Mouse (Mus musculus) forebrain, embryonic 13.5 days (tissue): ENCODE data around the gene Foxd4. TPM values are rescaled to one million over a fixed set of nuclear protein-coding genes. Genes with fewer than 3 reads are reported as not detected.

Experiments used
- ATAC-seq: fragments of 200-750 bp; cut with Nextera tagmentation; 2 replicates; pipeline ENCODE4 v1.8.0; 2017
- H3K27ac ChIP-seq: fragments of 300-500 bp; sonication (generic); 2 replicates; pipeline ENCODE4 v1.5.1; 2015; ENCODE audit warnings: inconsistent platforms, mild to moderate bottlenecking, moderate library complexity
- H3K27me3 ChIP-seq: fragments of 300-500 bp; sonication (generic); 2 replicates; pipeline ENCODE4 v1.6.1; 2015; ENCODE audit warnings: mild to moderate bottlenecking, inconsistent platforms
- H3K36me3 ChIP-seq: fragments of 300-500 bp; sonication (generic); 2 replicates; pipeline ENCODE4 v1.6.1; 2015; ENCODE audit warnings: mild to moderate bottlenecking, inconsistent platforms; ENCODE audit not compliant: poor library complexity, severe bottlenecking
- H3K4me1 ChIP-seq: fragments of 300-500 bp; sonication (generic); 2 replicates; pipeline ENCODE4 v1.6.1; 2015; ENCODE audit warnings: inconsistent platforms
- H3K4me2 ChIP-seq: fragments of 300-500 bp; sonication (generic); 2 replicates; pipeline ENCODE4 v1.6.1; 2015; ENCODE audit warnings: inconsistent platforms, mild to moderate bottlenecking, moderate library complexity
- H3K4me3 ChIP-seq: fragments of 300-500 bp; sonication (generic); 2 replicates; pipeline ENCODE4 v1.5.1; 2015; ENCODE audit warnings: mild to moderate bottlenecking, inconsistent platforms
- H3K9ac ChIP-seq: fragments of 300-500 bp; sonication (generic); 2 replicates; pipeline ENCODE4 v1.6.1; 2015; ENCODE audit warnings: mild to moderate bottlenecking, inconsistent platforms
- H3K9me3 ChIP-seq: fragments of 300-500 bp; sonication (generic); replicated peaks from 2 replicates; pipeline ENCODE4 v1.6.1; 2016; ENCODE audit warnings: inconsistent platforms
- WGBS: fragments of 180-500 bp; shearing (Covaris S2); methylation state at CpG from one replicate; pipeline ENCODE4 v1.1.7; 2015; 5-methylcytosine and 5-hydroxymethylcytosine counted together
- polyA plus RNA-seq: library from polyadenylated mRNA; unstranded; fragments of >200 nt; fragmentation: Nextera tagmentation; extraction: Ambion mirVana; gene quantifications from 2 replicates; pipeline ENCODE4 v1.2.1, GENCODE M21; 2015

Foxd4 gene
- not detected in 2 replicates for polyA plus RNA-seq

- Histone ChIP-seq H3K4me3 (peak within 1 kb of the TSS; percentile 44), H3K27ac (no peak within 1 kb of the TSS), H3K4me2 (peak within 1 kb of the TSS; percentile 78), H3K27me3 (peaks cover 82% of the 10 kb centered on the region), H3K9ac (peak within 1 kb of the TSS; percentile 10), H3K4me1 (peaks cover 23% of the 10 kb centered on the region), H3K9me3 (no peaks in the 10 kb centered on the region), H3K36me3 (no peaks in the 10 kb centered on the region)
- peak; percentile 32 for ATAC-seq
- WGBS = 1% methylated on average over 27 of the region's 27 CpGs
Measured at GRCm38 (mm10) chr19:24900581-24901220, at the start of gene Foxd4. Gene Foxd4 (minus strand): TSS chr19:24901197.

DNA sequence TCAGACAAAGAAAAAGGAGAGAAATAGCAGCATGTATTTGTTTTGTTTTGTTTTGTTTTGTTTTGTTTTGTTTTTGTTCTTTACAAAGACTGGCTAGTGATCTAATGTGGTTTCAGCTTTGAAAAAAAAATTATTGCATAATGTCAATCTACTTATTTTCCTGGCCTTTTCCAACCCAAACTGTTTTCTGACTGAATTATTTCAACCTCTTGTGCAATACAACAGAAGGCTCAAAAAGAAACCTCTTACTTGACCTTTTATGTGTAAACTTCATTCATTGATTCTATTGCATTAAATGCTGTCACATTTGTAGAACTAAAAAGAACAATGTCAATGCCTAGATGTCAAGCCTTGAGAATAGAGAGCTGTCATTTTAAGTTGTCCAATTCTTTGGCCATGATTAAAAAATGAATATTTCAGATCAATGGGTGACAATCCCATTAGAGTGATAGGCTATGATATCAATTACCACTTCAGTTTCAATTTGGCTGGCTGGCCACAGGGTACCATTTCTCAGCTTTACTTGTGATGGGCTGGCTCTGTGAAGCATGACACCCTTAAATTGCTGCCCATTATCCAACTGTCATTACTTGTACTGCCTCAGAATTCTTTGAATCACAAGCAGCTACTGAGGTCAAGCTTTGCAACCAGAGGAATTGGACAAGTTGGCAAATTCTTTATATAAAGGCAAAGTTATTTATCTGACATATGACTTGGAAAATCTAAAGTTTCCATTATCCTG, 44.7 kb upstream of the Foxd4 start:
- Histone ChIP-seq H3K4me1 (no peaks in the 10 kb centered on the region), H3K4me3 (no peak overlapping the region), H3K9ac (no peak overlapping the region), H3K9me3 (no peaks in the 10 kb centered on the region), H3K27me3 (no peaks in the 10 kb centered on the region), H3K4me2 (no peak overlapping the region), H3K36me3 (no peaks in the 10 kb centered on the region; the same call in 1 of the 2 replicates), H3K27ac (no peak overlapping the region)
- no peak for ATAC-seq

DNA sequence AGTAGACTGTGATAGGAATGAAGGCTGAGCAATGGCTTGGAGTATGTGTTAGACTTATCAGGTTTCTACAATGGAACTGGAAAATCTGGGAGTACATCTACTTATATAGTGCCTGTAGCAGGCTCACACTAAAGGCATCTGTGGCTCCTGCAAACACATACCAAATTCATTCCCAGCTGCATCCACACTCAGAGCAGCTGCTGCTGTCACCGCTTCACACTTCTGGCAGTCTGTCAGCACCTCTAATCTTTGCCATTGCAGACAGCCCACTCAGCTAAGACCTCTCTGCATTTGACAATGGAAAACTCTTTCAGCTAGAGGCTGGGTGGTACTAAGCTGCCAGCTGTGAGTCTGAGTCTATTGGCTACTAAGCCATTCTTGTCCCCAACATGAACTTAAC, 36.1 kb upstream of the Foxd4 start:
- no peak overlapping the region for H3K4me3 ChIP-seq
- H3K36me3 ChIP-seq = 0 out of 2 replicates have a peak, but pooled peaks cover 5% of the 10 kb centered on the region

GRCm38 (mm10) chr19:24929041-24929440, 28.0 kb upstream of the Foxd4 start:
- WGBS = 28% methylated on average over 1 of the region's 1 CpGs
- H3K36me3 ChIP-seq = no peaks in the 10 kb centered on the region

More for the DNA sequence above, 36.1 kb upstream of the Foxd4 start:
- Histone ChIP-seq H3K27ac (no peak overlapping the region), H3K9me3 (no peaks in the 10 kb centered on the region), H3K27me3 (no peaks in the 10 kb centered on the region), H3K9ac (no peak overlapping the region), H3K4me2 (no peak overlapping the region), H3K4me1 (peaks cover 3% of the 10 kb centered on the region; the same call in 1 of the 2 replicates)
- WGBS = 80% methylated on average over 1 of the region's 1 CpGs
- 0 out of 2 replicates have a peak, but pooled peaks have one; percentile 48 for ATAC-seq

GRCm38 (mm10) chr19:24920866-24921265, 19.9 kb upstream of the Foxd4 start:
- no peak overlapping the region for H3K4me2 ChIP-seq
- H3K9me3 ChIP-seq = no peaks in the 10 kb centered on the region
- peaks cover 27% of the 10 kb centered on the region for H3K36me3 ChIP-seq
- no peak for ATAC-seq
- 87% methylated on average over 5 of the region's 5 CpGs for WGBS
- H3K4me1 ChIP-seq = no peaks in the 10 kb centered on the region
- no peak overlapping the region for H3K27ac ChIP-seq
- H3K4me3 ChIP-seq = no peak overlapping the region
- no peak overlapping the region for H3K9ac ChIP-seq
- H3K27me3 ChIP-seq = no peaks in the 10 kb centered on the region

More at GRCm38 (mm10) chr19:24929041-24929440, 28.0 kb upstream of the Foxd4 start:
- no peak overlapping the region for H3K4me3 ChIP-seq
- no peak overlapping the region for H3K4me2 ChIP-seq
- ATAC-seq = no peak
- no peak overlapping the region for H3K9ac ChIP-seq
- H3K4me1 ChIP-seq = no peaks in the 10 kb centered on the region
- no peak overlapping the region for H3K27ac ChIP-seq
- H3K27me3 ChIP-seq = no peaks in the 10 kb centered on the region
- no peaks in the 10 kb centered on the region for H3K9me3 ChIP-seq

GRCm38 (mm10) chr19:24908385-24909155, 7.6 kb upstream of the Foxd4 start:
- WGBS = 89% methylated on average over 3 of the region's 3 CpGs
- Histone ChIP-seq H3K4me3 (no peak overlapping the region), H3K9me3 (no peaks in the 10 kb centered on the region), H3K9ac (no peak overlapping the region), H3K27ac (no peak overlapping the region), H3K4me1 (no peaks in the 10 kb centered on the region), H3K36me3 (no peaks in the 10 kb centered on the region), H3K4me2 (no peak overlapping the region), H3K27me3 (peaks cover 9% of the 10 kb centered on the region)
- no peak for ATAC-seq

DNA sequence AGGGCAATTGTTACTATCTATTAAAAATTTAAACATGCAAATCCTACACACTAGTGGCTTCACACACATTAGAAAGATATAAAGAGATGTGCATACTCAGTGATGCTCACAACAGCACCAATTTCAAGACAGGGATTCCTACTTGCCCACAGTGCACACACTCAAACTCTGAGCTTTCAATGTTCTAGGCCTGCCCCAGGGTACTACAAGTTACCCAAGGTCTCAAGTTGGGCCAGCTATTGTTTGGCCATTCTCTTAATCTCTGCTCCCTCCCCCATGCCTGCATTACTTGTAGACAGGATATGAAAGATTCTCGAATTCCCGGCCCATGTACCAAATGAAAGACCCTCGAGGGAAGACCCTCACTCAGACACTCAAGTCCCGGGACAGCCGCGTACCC, 6.7 kb upstream of the Foxd4 start:
- H3K27me3 ChIP-seq = peaks cover 17% of the 10 kb centered on the region
- no peaks in the 10 kb centered on the region for H3K36me3 ChIP-seq
- no peak overlapping the region for H3K27ac ChIP-seq
- no peak overlapping the region for H3K4me3 ChIP-seq
- H3K4me1 ChIP-seq = no peaks in the 10 kb centered on the region
- WGBS = 93% methylated on average over 6 of the region's 6 CpGs
- no peak for ATAC-seq
- no peaks in the 10 kb centered on the region for H3K9me3 ChIP-seq
- H3K4me2 ChIP-seq = no peak overlapping the region
- H3K9ac ChIP-seq = no peak overlapping the region

- Histone ChIP-seq H3K9ac (no peak overlapping the region), H3K4me2 (no peak overlapping the region), H3K27ac (no peak overlapping the region), H3K36me3 (no peaks in the 10 kb centered on the region), H3K4me3 (no peak overlapping the region), H3K9me3 (no peaks in the 10 kb centered on the region), H3K4me1 (peaks cover 16% of the 10 kb centered on the region), H3K27me3 (peaks cover 63% of the 10 kb centered on the region)
- ATAC-seq = no peak
- WGBS = 45% methylated on average over 2 of the region's 2 CpGs
Measured at GRCm38 (mm10) chr19:24902821-24903220, 1.8 kb upstream of the Foxd4 start.

GRCm38 (mm10) chr19:24902256-24902655, 1.3 kb upstream of the Foxd4 start:
- H3K27me3 ChIP-seq = peaks cover 69% of the 10 kb centered on the region
- no peaks in the 10 kb centered on the region for H3K9me3 ChIP-seq
- no peak overlapping the region for H3K4me3 ChIP-seq
- no peak overlapping the region for H3K4me2 ChIP-seq
- ATAC-seq = no peak
- H3K4me1 ChIP-seq = peaks cover 20% of the 10 kb centered on the region
- 0% methylated on average over 2 of the region's 2 CpGs for WGBS
- no peaks in the 10 kb centered on the region for H3K36me3 ChIP-seq
- H3K27ac ChIP-seq = no peak overlapping the region
- H3K9ac ChIP-seq = no peak overlapping the region

GRCm38 (mm10) chr19:24901666-24902065, 669 bp upstream of the Foxd4 start:
- no peak overlapping the region for H3K9ac ChIP-seq
- H3K27me3 ChIP-seq = peaks cover 74% of the 10 kb centered on the region
- no peak overlapping the region for H3K4me3 ChIP-seq
- H3K4me2 ChIP-seq = no peak overlapping the region
- H3K4me1 ChIP-seq = peaks cover 23% of the 10 kb centered on the region
- no peaks in the 10 kb centered on the region for H3K9me3 ChIP-seq
- ATAC-seq = no peak
- no peak overlapping the region for H3K27ac ChIP-seq
- no peaks in the 10 kb centered on the region for H3K36me3 ChIP-seq
- 6% methylated on average over 3 of the region's 3 CpGs for WGBS

DNA sequence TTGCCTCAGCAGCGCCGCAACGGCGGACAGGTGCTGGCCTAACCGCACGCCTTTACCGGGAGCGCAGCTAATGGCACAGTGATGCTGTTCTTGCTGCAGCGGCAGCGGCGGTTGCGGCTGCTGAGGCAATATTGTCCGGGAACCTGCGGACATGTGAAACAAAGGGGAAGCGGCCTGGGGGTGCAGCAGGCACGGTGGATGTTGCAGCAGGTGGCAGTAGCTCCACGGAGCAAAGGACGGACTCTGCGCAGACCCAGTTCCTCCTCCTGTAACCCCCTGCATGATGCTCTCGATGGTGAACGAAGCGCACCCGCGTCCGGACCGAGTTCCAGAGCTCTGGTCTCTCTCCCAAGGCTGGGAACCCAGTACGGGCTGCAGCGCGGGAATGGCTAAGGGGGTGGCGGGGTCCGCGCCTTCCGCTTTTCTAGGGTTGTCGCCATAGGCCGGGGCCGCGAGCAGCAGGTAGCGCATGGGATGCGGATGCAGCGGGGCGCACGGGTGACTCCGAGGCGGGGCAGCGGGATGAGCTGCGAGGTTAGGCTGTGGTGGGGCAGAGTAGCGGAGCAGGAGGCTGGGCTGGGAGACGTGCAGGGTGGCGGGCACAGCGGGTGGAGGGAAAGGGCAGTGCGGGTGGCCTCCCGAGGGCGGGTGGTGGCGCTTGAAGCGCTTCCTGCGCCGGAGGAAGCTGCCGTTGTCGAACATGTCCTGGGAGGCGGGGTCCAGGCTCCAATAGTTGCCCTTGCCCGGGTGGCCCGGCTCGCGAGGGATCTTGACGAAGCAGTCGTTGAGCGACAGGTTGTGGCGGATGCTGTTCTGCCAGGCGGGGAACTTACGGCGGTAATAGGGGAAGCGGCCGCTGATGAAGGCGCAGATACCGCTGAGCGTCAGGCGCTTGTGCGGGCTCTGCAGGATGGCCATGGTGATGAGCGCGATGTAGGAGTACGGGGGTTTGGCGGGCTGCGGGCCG, 1.1 kb downstream of the Foxd4 start:
- Histone ChIP-seq H3K36me3 (no peaks in the 10 kb centered on the region), H3K27ac (no peak overlapping the region), H3K4me2 (peak overlapping the region; percentile 78), H3K4me1 (peaks cover 23% of the 10 kb centered on the region), H3K4me3 (peak overlapping the region; percentile 44), H3K9ac (peak overlapping the region; percentile 10), H3K9me3 (no peaks in the 10 kb centered on the region), H3K27me3 (peaks cover 91% of the 10 kb centered on the region)
- peak; percentile 65 for ATAC-seq
- under 1% methylated on average over 82 of the region's 84 CpGs for WGBS
